Mouse (Mus musculus) brain, embryonic 14.5 days (tissue): ENCODE results near the gene Ep300.

Experiments
- CTCF ChIP-seq: fragments of 200-500 bp; IDR thresholded peaks from 2 replicates; pipeline ENCODE4 v1.5.1; 2012; ENCODE audit warnings: inconsistent platforms, mild to moderate bottlenecking, moderate library complexity, borderline replicate concordance; ENCODE audit not compliant: insufficient read depth, insufficient read length; ENCODE audit errors: extremely low read depth
- POLR2A ChIP-seq: fragments of 200-500 bp; IDR thresholded peaks from 2 replicates; pipeline ENCODE4 v1.6.1; 2012; ENCODE audit warnings: mild to moderate bottlenecking, inconsistent platforms, borderline replicate concordance; ENCODE audit not compliant: poor library complexity, insufficient read depth, insufficient read length, severe bottlenecking; ENCODE audit errors: extremely low read depth

DNA sequence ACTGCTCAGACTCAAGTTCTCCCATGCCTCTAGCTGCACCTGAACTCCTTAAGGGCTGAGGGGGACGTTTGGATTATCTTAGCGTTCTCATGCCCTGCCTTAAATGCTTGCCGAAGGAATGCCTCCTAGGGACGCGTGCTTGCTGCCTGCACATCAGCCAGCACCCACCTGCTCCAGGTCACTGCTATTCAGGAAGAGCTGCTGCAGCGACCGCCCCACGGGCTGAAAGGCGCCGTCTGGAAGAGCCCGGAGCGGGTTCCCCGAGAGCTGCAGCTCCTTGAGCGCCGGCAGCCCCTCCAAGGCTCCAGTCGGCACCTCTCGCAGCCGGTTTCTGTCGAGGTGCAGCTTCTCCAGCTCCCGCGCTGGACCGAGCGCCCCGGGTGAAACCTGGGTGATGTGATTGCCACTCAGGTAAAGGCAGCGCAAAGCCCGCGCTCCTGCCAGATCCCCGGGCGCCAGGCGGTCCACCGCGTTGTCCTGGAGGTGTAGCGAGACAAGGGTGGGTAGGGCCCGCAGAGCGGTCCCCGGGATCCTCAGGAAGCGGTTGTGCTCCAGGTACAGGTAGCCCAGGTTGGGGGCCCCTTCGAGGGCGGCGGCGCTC, 108.3 kb downstream of the Ep300 start:
- TF ChIP-seq POLR2A (no peak), CTCF (no peak)
